Mouse (Mus musculus) heart, embryonic 13.5 days (tissue): Measurements from ENCODE around the gene En2. TPM values are rescaled to one million over a fixed set of nuclear protein-coding genes. Genes with fewer than 3 reads are reported as not detected.

Experiments
- ATAC-seq: fragments of 200-750 bp; cut with Nextera tagmentation; 2 replicates; pipeline ENCODE4 v1.8.0; 2017; ENCODE audit warnings: moderate TSS enrichment; ENCODE audit not compliant: insufficient number of reproducible peaks, low FRiP score, low TSS enrichment; ENCODE audit errors: extremely low read depth
- H3K27ac ChIP-seq: fragments of 300-500 bp; sonication (generic); replicated peaks from 2 replicates; pipeline ENCODE4 v1.5.1; 2015; ENCODE audit warnings: moderate library complexity, mild to moderate bottlenecking, inconsistent platforms
- H3K27me3 ChIP-seq: fragments of 300-500 bp; sonication (generic); replicated peaks from 2 replicates; pipeline ENCODE4 v1.6.1; 2015; ENCODE audit warnings: mild to moderate bottlenecking, inconsistent platforms
- H3K36me3 ChIP-seq: fragments of 300-500 bp; sonication (generic); 2 replicates; pipeline ENCODE4 v1.6.1; 2015; ENCODE audit warnings: mild to moderate bottlenecking, inconsistent platforms
- H3K4me1 ChIP-seq: fragments of 300-500 bp; sonication (generic); 2 replicates; pipeline ENCODE4 v1.6.1; 2015; ENCODE audit warnings: inconsistent platforms
- H3K4me2 ChIP-seq: fragments of 300-500 bp; sonication (generic); 2 replicates; pipeline ENCODE4 v1.6.1; 2015; ENCODE audit warnings: inconsistent platforms, mild to moderate bottlenecking, moderate library complexity
- H3K4me3 ChIP-seq: fragments of 300-500 bp; sonication (generic); 2 replicates; pipeline ENCODE4 v1.5.1; 2015; ENCODE audit warnings: moderate library complexity, mild to moderate bottlenecking, inconsistent platforms
- H3K9ac ChIP-seq: fragments of 300-500 bp; sonication (generic); 2 replicates; pipeline ENCODE4 v1.6.1; 2015; ENCODE audit warnings: inconsistent platforms, mild to moderate bottlenecking, moderate library complexity
- H3K9me3 ChIP-seq: fragments of 300-500 bp; sonication (generic); 2 replicates; pipeline ENCODE4 v1.6.1; 2016; ENCODE audit warnings: inconsistent platforms
- WGBS: fragments of 180-500 bp; shearing (Covaris S2); methylation state at CpG from one replicate; pipeline ENCODE4 v1.1.7; 2015; ENCODE audit warnings: mixed read lengths; 5-methylcytosine and 5-hydroxymethylcytosine counted together
- polyA plus RNA-seq: library from polyadenylated mRNA; unstranded; fragments of >200 nt; fragmentation: Nextera tagmentation; extraction: Ambion mirVana; gene quantifications from 2 replicates; pipeline ENCODE4 v1.2.1, GENCODE M21; 2015

En2 gene
- polyA plus RNA-seq, 1 experiment from 2014 or later = not detected

DNA sequence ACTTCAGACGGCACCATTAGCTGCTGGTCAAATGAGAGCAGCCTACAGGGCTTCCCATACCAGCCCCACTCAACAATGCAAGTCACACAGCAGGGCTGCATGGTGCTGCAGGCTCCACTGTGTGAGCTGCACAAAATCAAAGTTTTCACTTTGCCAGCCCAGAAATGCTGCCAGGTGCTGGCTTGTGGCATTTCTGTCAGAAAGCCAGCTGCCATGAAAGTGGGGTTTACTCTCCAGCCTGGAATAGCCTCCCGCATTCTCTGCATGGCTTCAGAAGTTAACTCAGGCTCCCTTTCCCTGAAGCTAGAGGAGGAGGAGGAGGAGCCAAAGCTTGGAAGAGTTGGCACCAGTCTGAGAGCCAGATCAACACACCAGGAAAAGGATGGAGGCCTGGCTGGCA is 29.1 kb upstream of the En2 start:
- H3K27ac ChIP-seq = no peak overlapping the region
- no peaks in the 10 kb centered on the region for H3K36me3 ChIP-seq
- H3K27me3 ChIP-seq = peaks cover 89% of the 10 kb centered on the region
- H3K4me2 ChIP-seq = no peak overlapping the region
- WGBS = 41% methylated on average over 2 of the region's 2 CpGs
- no peaks in the 10 kb centered on the region for H3K9me3 ChIP-seq
- H3K9ac ChIP-seq = no peak overlapping the region
- no peak for ATAC-seq
- H3K4me1 ChIP-seq = no peaks in the 10 kb centered on the region
- no peak overlapping the region for H3K4me3 ChIP-seq

DNA sequence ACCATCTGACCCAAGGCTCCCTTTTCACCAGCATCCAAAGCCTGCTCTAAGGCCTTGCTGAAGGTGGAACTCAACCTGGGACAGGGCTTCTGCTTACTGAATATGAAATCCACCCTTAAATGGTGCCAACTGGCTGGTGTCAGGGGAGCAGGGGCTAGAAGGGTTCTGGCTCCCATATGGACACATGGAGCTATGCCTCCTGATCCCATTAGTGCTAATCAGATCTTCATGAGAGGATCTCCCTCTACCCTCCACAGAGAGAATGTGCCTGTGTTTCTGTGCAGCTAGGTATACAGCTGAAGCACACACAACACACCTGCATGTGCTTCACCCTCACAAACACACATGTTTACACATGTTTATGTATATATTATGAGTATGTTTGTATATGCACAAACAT is 20.9 kb upstream of the En2 start:
- H3K4me1 ChIP-seq = no peaks in the 10 kb centered on the region
- H3K27me3 ChIP-seq = peaks cover 78% of the 10 kb centered on the region
- H3K4me3 ChIP-seq = no peak overlapping the region
- ATAC-seq = no peak
- H3K36me3 ChIP-seq = no peaks in the 10 kb centered on the region
- no peak overlapping the region for H3K27ac ChIP-seq
- H3K9ac ChIP-seq = no peak overlapping the region
- no peak overlapping the region for H3K4me2 ChIP-seq
- no peaks in the 10 kb centered on the region for H3K9me3 ChIP-seq

DNA sequence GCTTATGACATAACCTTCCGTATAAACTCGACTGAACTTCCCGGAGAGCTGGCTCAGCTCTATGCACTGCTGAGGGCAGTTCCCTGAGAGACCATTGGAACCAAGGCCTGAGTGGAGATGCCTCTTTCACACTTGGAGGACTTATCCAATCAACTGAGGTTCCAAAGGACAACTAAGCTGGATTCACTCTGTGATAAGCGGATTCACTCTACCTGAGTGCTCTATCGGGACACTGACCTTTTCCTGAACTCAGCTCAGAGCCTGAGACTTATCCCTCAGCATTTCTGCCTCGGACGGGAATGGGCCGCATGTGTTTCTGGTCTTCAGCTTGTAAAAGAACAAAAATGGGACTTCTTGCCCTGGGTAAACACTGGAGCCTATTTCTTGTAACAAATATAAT is 19.5 kb upstream of the En2 start:
- H3K4me1 ChIP-seq = no peaks in the 10 kb centered on the region
- peaks cover 82% of the 10 kb centered on the region for H3K27me3 ChIP-seq
- WGBS = 67% methylated on average over 8 of the region's 8 CpGs
- no peak overlapping the region for H3K4me3 ChIP-seq
- H3K27ac ChIP-seq = no peak overlapping the region
- no peaks in the 10 kb centered on the region for H3K9me3 ChIP-seq
- H3K9ac ChIP-seq = no peak overlapping the region
- no peak overlapping the region for H3K4me2 ChIP-seq
- ATAC-seq = no peak
- no peaks in the 10 kb centered on the region for H3K36me3 ChIP-seq

GRCm38 (mm10) chr5:28148473-28148872 is 17.0 kb upstream of the En2 start:
- H3K27me3 ChIP-seq = peaks cover 93% of the 10 kb centered on the region
- no peak overlapping the region for H3K27ac ChIP-seq
- 33% methylated on average over 3 of the region's 3 CpGs for WGBS

DNA sequence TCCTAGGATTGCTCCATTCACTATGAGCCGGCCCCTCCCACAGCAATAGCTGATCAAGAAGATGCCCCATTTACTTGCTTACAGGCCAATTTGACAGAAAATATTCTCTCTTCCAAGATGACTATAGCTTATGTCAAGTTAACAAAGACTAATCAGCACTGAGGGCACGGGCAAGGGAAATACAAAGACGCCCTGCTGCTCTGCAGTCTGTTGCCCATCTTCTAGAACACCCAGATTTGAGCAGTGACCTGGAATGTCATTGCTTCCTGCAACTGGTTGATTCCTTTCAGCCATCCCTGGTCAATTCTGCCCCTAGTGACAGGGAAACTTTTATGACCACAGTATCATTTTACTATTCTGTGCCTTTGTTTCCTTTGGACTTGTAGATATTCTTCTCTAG is 16.1 kb upstream of the En2 start:
- H3K36me3 ChIP-seq = no peaks in the 10 kb centered on the region
- H3K27me3 ChIP-seq = peaks cover 94% of the 10 kb centered on the region
- no peak for ATAC-seq
- H3K27ac ChIP-seq = no peak overlapping the region
- H3K4me2 ChIP-seq = no peak overlapping the region
- H3K4me3 ChIP-seq = no peak overlapping the region
- 72% methylated on average over 3 of the region's 3 CpGs for WGBS
- H3K4me1 ChIP-seq = no peaks in the 10 kb centered on the region
- no peaks in the 10 kb centered on the region for H3K9me3 ChIP-seq
- H3K9ac ChIP-seq = no peak overlapping the region

More at GRCm38 (mm10) chr5:28148473-28148872, 17.0 kb upstream of the En2 start:
- Histone ChIP-seq H3K4me1 (no peaks in the 10 kb centered on the region), H3K9me3 (no peaks in the 10 kb centered on the region), H3K4me3 (no peak overlapping the region), H3K4me2 (no peak overlapping the region), H3K36me3 (no peaks in the 10 kb centered on the region), H3K9ac (no peak overlapping the region)
- no peak for ATAC-seq

DNA sequence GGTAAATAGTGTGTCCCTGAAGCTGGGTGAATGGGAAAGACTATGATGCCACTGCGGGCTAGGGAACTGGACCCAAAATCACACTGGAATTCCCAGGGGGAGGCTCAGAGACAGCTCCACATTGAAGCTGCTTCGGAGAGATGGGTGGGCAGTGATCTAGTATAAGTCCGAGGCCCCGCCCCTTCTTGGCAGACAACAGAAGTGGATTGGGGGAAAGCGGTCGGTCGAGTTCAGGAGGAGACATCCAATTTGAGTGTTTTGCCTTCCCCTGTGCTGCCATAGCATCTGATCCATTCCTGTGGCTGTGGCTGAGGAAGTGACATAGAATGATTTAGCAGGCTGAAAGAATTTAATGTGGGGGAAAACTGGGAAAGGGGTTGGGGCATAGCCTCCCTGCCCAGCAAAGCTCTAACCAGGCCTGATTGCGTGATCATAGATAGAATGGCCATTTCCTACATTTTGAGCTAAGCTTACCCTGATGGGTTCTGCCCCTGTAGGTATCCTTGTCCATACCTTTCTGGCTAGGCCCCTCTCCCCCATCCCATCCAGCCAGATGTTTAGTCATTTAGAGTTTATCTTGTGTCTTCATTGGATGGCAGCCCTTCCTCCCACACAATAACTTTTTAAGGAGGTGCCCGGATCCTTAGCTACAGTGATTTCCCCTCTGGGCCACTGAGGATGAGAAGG is 8.3 kb upstream of the En2 start:
- Histone ChIP-seq H3K27ac (no peak overlapping the region), H3K9me3 (no peaks in the 10 kb centered on the region), H3K9ac (no peak overlapping the region), H3K4me3 (no peak overlapping the region), H3K4me1 (peaks cover 6% of the 10 kb centered on the region; the same call in 1 of the 2 replicates), H3K4me2 (no peak overlapping the region), H3K27me3 (peaks cover 98% of the 10 kb centered on the region), H3K36me3 (no peaks in the 10 kb centered on the region)
- no peak for ATAC-seq
- WGBS = 5% methylated on average over 9 of the region's 9 CpGs

- Histone ChIP-seq H3K9ac (no peak overlapping the region), H3K4me3 (peak overlapping the region; percentile 18; the same call in 1 of the 2 replicates), H3K27me3 (peaks cover 97% of the 10 kb centered on the region), H3K36me3 (no peaks in the 10 kb centered on the region), H3K27ac (no peak overlapping the region), H3K4me1 (peaks cover 8% of the 10 kb centered on the region; the same call in 1 of the 2 replicates), H3K9me3 (no peaks in the 10 kb centered on the region), H3K4me2 (peak overlapping the region; percentile 36)
- 1% methylated on average over 17 of the region's 17 CpGs for WGBS
- ATAC-seq = no peak
These were observed 7.7 kb upstream of the En2 start for GRCm38 (mm10) chr5:28157781-28158180.

DNA sequence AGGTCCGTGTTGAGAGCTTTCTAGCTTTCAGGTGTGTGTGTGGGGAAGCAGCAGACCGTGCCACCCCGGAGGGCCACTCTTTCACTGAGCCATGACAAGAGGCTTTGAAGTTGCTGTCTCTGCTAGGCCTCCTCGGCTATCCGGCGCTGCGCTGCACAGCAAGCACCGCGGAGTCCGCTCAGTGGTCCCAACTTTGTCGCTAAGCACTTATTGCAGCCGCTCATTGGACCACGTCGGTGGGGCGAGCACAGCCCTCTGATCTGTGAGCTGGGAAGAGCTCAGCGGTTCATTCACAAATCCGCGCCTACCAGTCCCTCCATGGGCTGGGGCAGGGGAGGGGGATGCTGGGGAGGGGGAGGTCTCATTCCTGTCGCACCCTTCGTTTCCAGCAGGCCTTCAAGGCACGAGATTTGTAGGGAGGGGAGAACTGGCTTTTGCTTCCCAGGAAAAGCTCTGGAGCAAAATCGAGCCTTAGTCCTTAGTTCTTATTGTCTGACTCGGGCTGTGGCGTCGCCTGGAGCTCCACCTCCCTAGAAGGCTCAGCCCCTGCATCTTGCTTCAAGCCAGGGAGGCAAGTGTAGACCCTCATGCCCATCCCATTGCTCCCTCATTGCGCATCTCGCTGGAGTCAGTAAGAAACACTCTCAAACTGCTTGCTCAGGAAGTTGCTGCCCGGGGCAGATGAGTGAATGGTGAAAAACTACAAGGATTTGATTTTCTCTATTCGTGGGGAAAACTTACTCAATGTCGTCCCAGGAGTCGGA is 7.0 kb upstream of the En2 start:
- no peaks in the 10 kb centered on the region for H3K36me3 ChIP-seq
- H3K4me3 ChIP-seq = peak overlapping the region; percentile 18
- ATAC-seq = no peak
- under 1% methylated on average over 31 of the region's 31 CpGs for WGBS
- H3K27me3 ChIP-seq = peaks cover 97% of the 10 kb centered on the region
- H3K9me3 ChIP-seq = no peaks in the 10 kb centered on the region
- no peak overlapping the region for H3K9ac ChIP-seq
- peak overlapping the region; percentile 36 for H3K4me2 ChIP-seq
- peaks cover 8% of the 10 kb centered on the region; the same call in 1 of the 2 replicates for H3K4me1 ChIP-seq
- no peak overlapping the region for H3K27ac ChIP-seq

GRCm38 (mm10) chr5:28159072-28159458 is 6.4 kb upstream of the En2 start:
- ATAC-seq = no peak; the same call in 1 of the 2 replicates
- Histone ChIP-seq H3K9me3 (no peaks in the 10 kb centered on the region), H3K27ac (no peak overlapping the region), H3K4me1 (peaks cover 8% of the 10 kb centered on the region; the same call in 1 of the 2 replicates), H3K27me3 (peaks cover 97% of the 10 kb centered on the region), H3K4me2 (no peak overlapping the region), H3K36me3 (no peaks in the 10 kb centered on the region), H3K9ac (no peak overlapping the region), H3K4me3 (no peak overlapping the region)
- 1% methylated on average over 15 of the region's 15 CpGs for WGBS

DNA sequence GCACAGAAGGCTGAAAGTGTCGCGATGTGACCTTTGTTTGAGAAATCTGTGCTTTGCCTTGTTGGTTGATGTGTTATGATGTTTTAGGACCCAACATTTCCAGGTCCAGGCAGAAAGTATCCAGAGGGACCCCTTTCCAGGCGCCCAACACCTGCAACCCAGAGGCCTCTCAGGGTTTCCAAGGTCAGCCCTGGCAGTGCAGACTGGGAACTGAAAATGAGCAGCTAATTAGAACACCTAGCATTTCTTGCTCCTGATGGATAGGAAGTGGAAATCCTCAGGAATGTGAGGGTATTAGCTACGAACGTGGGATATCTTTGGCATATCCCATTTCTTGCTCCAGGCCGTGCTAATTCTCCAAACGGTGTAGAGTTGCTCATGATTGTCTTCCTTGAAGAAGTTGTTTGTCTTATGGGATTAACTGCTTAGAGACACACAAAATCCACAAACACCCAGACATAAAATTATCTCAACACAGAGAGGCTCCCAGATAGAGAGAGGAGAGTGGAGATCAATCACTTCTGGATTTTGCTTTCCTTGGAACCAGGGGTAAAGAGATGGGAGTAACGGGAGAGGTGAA is 5.5 kb upstream of the En2 start:
- H3K4me3 ChIP-seq = no peak overlapping the region
- no peak overlapping the region for H3K27ac ChIP-seq
- H3K9me3 ChIP-seq = no peaks in the 10 kb centered on the region
- 2% methylated on average over 8 of the region's 8 CpGs for WGBS
- peaks cover 99% of the 10 kb centered on the region for H3K27me3 ChIP-seq
- no peaks in the 10 kb centered on the region for H3K36me3 ChIP-seq
- H3K4me1 ChIP-seq = peaks cover 9% of the 10 kb centered on the region; the same call in 1 of the 2 replicates
- no peak overlapping the region for H3K9ac ChIP-seq
- no peak for ATAC-seq
- H3K4me2 ChIP-seq = no peak overlapping the region

GRCm38 (mm10) chr5:28161383-28161937 is 4.0 kb upstream of the En2 start:
- Histone ChIP-seq H3K4me1 (peaks cover 24% of the 10 kb centered on the region), H3K36me3 (no peaks in the 10 kb centered on the region), H3K27me3 (peaks cover 99% of the 10 kb centered on the region), H3K4me2 (peak overlapping the region; percentile 51), H3K9me3 (no peaks in the 10 kb centered on the region), H3K4me3 (peak overlapping the region; percentile 30), H3K27ac (no peak overlapping the region), H3K9ac (no peak overlapping the region)
- no peak for ATAC-seq
- 2% methylated on average over 20 of the region's 20 CpGs for WGBS
